Mouse (Mus musculus): ENCODE data around the gene Man2a1.

- TF ChIP-seq CTCF (IDR thresholded peaks at IDR 0.05; ENCODE audit: borderline replicate concordance, control insufficient read depth, extremely low read depth, insufficient read depth, low read length, poor library complexity): no peak
- no peak for TF ChIP-seq POLR2A (IDR thresholded peaks at IDR 0.05; ENCODE audit: control insufficient read depth, extremely low read depth, insufficient read depth, low read length, poor library complexity)
Observed at GRCm38 (mm10) chr17:64575240-64575639, 25.3 kb upstream of the Man2a1 start.
